Mouse (Mus musculus): ENCODE data around the gene Tmem163. TPM values are rescaled to one million over a fixed set of nuclear protein-coding genes. Genes with fewer than 3 reads are reported as not detected.

Gene Tmem163
- polyA plus RNA-seq, 1 experiment from 2014 or later, result 1.4 TPM

DNA sequence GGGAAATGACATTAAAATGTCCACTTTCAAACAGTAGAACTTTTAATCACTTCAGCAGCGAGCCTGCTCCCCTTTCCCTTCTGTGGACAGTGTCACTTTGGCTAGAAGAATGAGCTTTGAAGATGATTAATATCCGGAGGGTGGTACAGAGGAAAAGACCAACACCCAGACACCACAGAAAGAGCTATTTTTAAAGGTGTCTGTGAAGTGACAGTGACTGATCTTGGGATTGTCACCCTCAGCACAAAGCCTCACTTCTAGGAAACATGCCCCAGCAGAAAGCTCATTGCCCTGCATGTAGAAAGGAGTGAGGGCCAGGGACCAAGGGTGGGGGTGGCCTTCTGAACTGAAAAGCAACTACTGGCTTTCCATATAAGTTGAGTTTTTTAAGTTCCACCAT, 41.4 kb downstream of the Tmem163 start:
- Histone ChIP-seq H3K36me3 (no peaks in the 10 kb centered on the region), H3K4me2 (no peak overlapping the region), H3K27me3 (no peaks in the 10 kb centered on the region), H3K9ac (no peak overlapping the region), H3K4me1 (no peaks in the 10 kb centered on the region), H3K4me3 (no peak overlapping the region), H3K9me3 (no peaks in the 10 kb centered on the region), H3K27ac (no peak overlapping the region)
- ATAC-seq (ENCODE audit: insufficient number of reproducible peaks, low FRiP score, low TSS enrichment, low read depth), result no peak
- WGBS, result 52% methylated on average over 2 of the region's 2 CpGs

DNA sequence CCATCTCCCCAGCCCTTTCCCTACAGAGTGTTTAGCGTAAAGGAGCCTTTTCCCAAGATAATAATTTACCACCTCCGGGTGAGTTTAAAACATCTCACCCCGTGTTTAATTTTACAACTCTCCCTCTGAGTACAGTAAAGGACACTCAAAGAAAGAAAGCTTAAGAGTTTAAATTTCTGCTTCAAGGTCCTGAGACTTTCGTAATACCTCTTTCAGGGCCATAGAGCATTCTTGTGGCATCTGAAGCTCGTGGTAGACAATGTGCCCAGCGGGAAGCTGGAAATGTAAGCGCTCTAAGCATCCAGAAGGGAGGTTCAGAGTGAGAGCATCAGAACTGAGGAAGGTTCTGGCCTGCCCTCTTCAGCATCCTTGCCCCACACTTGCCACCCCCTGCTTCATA, 52.2 kb downstream of the Tmem163 start:
- no peak overlapping the region for H3K4me3 ChIP-seq
- H3K9ac ChIP-seq, result no peak overlapping the region
- H3K4me2 ChIP-seq, result no peak overlapping the region
- WGBS, result 58% methylated on average over 7 of the region's 7 CpGs
- H3K36me3 ChIP-seq, result no peaks in the 10 kb centered on the region
- no peaks in the 10 kb centered on the region for H3K9me3 ChIP-seq
- H3K27ac ChIP-seq, result no peak overlapping the region
- no peaks in the 10 kb centered on the region for H3K27me3 ChIP-seq
- no peaks in the 10 kb centered on the region for H3K4me1 ChIP-seq
- no peak for ATAC-seq (ENCODE audit: insufficient number of reproducible peaks, low FRiP score, low TSS enrichment, low read depth)

DNA sequence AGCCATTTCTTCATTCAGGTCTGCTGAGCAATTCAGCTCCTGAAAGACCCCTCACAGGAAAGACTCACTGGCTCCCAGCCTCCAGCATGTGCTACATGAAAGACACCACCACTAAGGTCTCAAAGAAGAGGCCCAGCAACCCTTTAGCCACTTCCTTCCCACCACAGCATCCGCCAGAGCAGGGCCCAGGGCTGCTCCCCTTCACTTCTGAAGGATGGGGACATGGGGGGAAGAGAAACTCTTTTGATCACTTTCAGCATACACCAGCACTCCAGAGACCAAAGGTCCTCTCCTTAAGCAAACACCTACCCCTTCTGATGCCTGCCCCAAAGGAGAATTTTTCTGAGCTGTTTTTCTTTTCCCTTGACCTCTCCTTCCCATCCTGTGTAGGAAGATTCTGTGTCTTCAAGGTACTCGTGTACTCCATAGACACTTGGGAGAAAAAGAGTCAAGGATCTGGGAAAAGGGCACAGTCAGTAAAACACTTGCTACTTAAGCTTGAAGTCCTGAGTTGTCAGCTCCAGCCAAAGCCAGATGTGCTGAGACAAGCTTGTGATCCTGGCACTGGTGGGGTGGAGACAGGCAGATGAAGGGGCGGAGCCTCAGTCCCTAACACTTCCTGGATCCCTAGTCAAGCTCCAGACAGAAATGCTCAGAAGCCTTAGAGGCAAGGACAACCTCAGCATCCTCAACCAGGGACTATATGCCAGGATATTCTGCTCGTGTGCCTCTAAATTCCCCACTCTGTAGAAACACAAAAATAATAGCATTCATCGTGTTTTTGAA, 53.6 kb downstream of the Tmem163 start:
- ATAC-seq (ENCODE audit: insufficient number of reproducible peaks, low FRiP score, low TSS enrichment, low read depth), result no peak
- 42% methylated on average over 5 of the region's 5 CpGs for WGBS
- no peak overlapping the region for H3K9ac ChIP-seq

DNA sequence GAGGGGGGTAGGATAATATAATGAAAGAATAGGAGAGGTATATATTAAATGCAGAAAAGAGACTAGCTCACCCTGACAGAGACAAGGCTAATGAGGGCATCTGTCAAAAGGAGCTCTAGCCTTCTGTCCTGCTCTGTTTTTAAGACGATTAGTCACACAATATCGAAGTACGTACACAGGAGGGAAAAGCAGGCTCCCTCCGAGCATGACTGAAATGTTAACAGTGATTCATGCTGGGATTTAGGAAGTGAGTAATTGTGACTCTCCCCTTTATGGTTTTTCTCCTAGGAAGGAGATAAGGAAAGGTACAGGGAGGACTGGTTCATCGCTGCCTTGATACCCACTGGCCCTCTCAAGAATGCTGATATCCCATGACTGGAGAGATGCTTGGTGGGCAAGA, 57.0 kb downstream of the Tmem163 start:
- no peaks in the 10 kb centered on the region for H3K36me3 ChIP-seq
- no peak overlapping the region for H3K4me2 ChIP-seq
- no peak for ATAC-seq (ENCODE audit: insufficient number of reproducible peaks, low FRiP score, low TSS enrichment, low read depth)
- no peaks in the 10 kb centered on the region for H3K9me3 ChIP-seq
- H3K27ac ChIP-seq, result no peak overlapping the region
- no peaks in the 10 kb centered on the region for H3K27me3 ChIP-seq
- no peaks in the 10 kb centered on the region for H3K4me1 ChIP-seq
- no peak overlapping the region for H3K4me3 ChIP-seq
- 62% methylated on average over 5 of the region's 5 CpGs for WGBS
- H3K9ac ChIP-seq, result no peak overlapping the region

More for the DNA sequence above, 53.6 kb downstream of the Tmem163 start:
- no peaks in the 10 kb centered on the region for H3K4me1 ChIP-seq
- no peaks in the 10 kb centered on the region for H3K9me3 ChIP-seq
- no peak overlapping the region for H3K27ac ChIP-seq
- no peaks in the 10 kb centered on the region for H3K36me3 ChIP-seq
- H3K4me3 ChIP-seq, result no peak overlapping the region
- H3K4me2 ChIP-seq, result no peak overlapping the region
- no peaks in the 10 kb centered on the region for H3K27me3 ChIP-seq

DNA sequence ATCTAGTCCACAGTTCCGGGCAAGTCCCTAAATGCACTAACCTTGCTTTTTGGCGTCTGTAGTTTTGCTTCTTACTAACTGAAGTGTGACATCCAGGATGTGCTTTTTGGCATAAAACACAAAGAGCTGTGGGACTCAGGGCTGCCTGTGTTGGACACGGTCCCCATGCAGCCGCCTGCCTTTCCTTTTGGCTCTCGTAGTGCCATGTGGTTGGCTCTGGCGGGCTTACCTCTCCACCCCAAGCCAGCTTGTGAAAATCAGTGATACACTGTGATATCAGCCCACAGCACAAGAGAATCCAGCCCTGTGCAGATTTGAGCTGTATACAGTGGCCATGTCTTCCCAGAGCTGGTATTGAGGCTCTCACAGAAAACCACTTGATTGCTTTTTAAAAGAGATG, 60.3 kb downstream of the Tmem163 start:
- ATAC-seq (ENCODE audit: insufficient number of reproducible peaks, low FRiP score, low TSS enrichment, low read depth), result no peak
- Histone ChIP-seq H3K36me3 (no peaks in the 10 kb centered on the region), H3K27ac (no peak overlapping the region), H3K27me3 (no peaks in the 10 kb centered on the region), H3K9ac (no peak overlapping the region), H3K4me3 (no peak overlapping the region), H3K9me3 (no peaks in the 10 kb centered on the region), H3K4me1 (no peaks in the 10 kb centered on the region), H3K4me2 (no peak overlapping the region)
- WGBS, result 64% methylated on average over 6 of the region's 6 CpGs

DNA sequence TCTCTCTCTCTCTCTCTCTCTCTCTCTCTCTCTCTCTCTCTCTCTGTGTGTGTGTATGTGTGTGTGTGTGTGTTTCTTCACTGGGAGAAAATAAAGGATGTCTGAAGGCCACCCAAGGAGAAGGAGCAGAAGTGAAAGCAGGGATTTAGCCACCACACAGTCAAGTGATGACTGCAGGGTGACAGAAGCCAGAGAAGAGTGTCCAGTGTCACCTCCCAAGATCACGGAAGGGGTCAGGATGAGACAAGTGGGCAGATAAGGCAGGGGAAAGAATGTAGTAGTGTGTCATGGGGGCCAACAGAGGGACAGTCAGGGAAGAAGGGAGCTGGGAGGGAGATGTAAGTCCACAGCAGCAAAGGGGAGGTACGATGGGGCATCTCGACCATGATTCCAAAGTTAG, 69.0 kb downstream of the Tmem163 start:
- Histone ChIP-seq H3K4me3 (no peak overlapping the region), H3K36me3 (no peaks in the 10 kb centered on the region), H3K9ac (no peak overlapping the region), H3K4me1 (no peaks in the 10 kb centered on the region), H3K27ac (no peak overlapping the region), H3K4me2 (no peak overlapping the region), H3K27me3 (no peaks in the 10 kb centered on the region), H3K9me3 (no peaks in the 10 kb centered on the region)
- WGBS, result 83% methylated on average over 3 of the region's 3 CpGs
- no peak for ATAC-seq (ENCODE audit: insufficient number of reproducible peaks, low FRiP score, low TSS enrichment, low read depth)

DNA sequence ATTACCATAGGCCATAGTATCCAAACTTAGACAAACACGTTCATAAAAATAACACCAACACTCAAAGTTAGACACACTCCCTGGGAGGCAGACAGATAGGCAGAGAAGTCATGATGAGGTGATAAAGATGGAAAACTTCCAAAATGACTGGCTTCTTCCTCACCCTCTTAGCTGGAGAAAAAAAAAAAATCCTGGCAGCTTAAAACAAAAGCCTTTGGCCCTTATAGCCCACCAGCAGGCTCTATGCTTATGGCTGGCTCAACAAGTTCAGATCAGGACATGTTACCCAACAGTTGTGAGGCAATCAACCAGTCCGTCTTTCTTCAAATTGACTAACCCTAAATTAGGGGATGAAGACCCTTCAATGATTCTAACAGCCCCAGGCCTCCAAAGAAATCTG, 69.5 kb downstream of the Tmem163 start:
- Histone ChIP-seq H3K4me2 (no peak overlapping the region), H3K9ac (no peak overlapping the region), H3K36me3 (no peaks in the 10 kb centered on the region), H3K4me3 (no peak overlapping the region), H3K27me3 (no peaks in the 10 kb centered on the region), H3K9me3 (no peaks in the 10 kb centered on the region), H3K27ac (no peak overlapping the region), H3K4me1 (no peaks in the 10 kb centered on the region)
- WGBS, result 70% methylated on average over 2 of the region's 2 CpGs
- no peak for ATAC-seq (ENCODE audit: insufficient number of reproducible peaks, low FRiP score, low TSS enrichment, low read depth)

DNA sequence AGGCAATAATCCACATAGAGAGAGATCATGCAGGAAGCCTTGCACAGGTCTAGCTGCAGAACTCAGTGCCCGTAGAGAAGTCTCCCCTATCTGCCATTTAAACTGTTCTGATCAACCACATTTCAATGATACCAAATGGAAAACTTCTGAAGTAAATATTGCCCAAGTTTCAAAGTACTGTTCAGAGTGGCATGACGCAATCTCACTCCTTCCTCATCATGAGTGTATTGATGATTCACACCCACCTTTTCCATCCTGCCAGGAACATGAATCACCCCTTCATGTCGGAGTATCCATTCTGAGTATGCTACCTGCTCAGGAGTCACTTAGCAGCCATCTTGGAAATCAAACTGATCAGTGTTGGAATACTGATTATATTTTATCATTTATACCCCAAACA, 71.0 kb downstream of the Tmem163 start:
- H3K9ac ChIP-seq, result no peak overlapping the region
- 90% methylated on average over 3 of the region's 3 CpGs for WGBS
- H3K4me3 ChIP-seq, result no peak overlapping the region

DNA sequence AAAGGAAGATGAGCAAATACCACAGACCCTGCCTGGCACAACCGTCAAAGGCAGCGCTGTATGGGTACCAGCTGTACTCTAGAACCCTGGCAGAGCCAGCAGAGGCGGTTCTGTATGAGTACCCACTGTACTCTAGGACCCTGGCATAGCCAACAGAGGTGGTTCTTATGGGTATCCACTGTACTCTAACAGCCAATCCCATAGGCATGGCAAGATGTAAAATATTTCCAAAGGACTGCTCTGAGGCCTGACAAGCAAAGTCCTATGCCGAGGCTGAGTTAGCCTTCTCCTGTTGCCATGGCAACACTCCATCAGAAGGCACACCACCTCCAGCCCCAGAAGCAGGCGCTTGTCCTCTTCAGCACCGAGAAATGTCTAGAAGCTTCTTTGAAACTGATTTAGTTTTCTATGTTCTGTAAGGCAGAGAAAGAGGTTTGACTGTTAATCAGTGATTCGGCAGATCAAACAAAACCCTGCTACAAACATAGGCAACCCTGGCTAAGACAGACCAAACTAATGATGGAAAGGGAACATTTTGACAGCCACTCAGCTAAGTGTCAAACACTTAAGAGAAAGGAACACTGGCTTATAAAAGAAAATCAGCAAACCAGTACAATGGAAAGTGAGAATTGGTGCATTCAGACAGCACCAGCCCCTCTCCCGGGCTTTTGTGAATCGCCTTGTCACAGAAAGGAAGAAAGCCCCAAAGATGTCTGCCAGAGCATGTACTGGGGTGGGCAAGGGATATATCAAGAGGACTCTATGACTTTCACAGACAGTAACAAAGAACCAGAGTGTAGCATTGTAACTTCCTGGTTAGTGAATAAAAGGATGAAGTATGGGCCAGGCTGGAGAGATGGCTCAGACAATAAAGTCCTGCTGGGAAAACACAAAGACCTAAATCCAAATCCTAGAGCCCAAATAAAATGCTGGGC, 75.4 kb downstream of the Tmem163 start:
- Histone ChIP-seq H3K27me3 (no peaks in the 10 kb centered on the region), H3K36me3 (no peaks in the 10 kb centered on the region), H3K4me1 (no peaks in the 10 kb centered on the region), H3K4me3 (no peak overlapping the region), H3K9ac (no peak overlapping the region), H3K4me2 (no peak overlapping the region), H3K27ac (no peak overlapping the region), H3K9me3 (no peaks in the 10 kb centered on the region)
- 72% methylated on average over 9 of the region's 9 CpGs for WGBS
- ATAC-seq (ENCODE audit: insufficient number of reproducible peaks, low FRiP score, low TSS enrichment, low read depth), result no peak

More for the DNA sequence above, 71.0 kb downstream of the Tmem163 start:
- Histone ChIP-seq H3K36me3 (no peaks in the 10 kb centered on the region), H3K4me1 (no peaks in the 10 kb centered on the region), H3K27me3 (no peaks in the 10 kb centered on the region), H3K9me3 (no peaks in the 10 kb centered on the region), H3K4me2 (no peak overlapping the region), H3K27ac (no peak overlapping the region)
- ATAC-seq (ENCODE audit: insufficient number of reproducible peaks, low FRiP score, low TSS enrichment, low read depth), result no peak

DNA sequence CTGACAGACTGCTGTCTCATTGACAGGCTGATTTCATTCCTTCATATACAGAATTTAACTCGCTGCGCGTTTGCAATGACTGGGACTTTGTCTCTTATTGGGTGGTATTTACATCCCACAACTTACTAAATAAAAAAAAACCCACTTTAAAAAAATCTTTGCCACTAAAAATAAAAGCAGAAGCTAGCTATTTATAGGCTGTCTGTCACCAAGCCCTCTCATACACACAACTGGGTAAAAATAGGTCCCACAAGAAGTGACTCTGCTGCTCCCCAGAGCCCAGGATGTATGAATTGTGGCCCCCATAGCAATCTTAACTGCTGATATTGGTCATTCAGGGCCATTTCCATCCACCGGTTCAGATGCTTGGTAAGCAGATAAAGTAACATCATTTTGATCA, 83.2 kb downstream of the Tmem163 start:
- Histone ChIP-seq H3K9me3 (no peaks in the 10 kb centered on the region), H3K4me2 (no peak overlapping the region), H3K27ac (no peak overlapping the region), H3K36me3 (no peaks in the 10 kb centered on the region), H3K4me3 (no peak overlapping the region), H3K4me1 (no peaks in the 10 kb centered on the region), H3K9ac (no peak overlapping the region), H3K27me3 (no peaks in the 10 kb centered on the region)
- ATAC-seq (ENCODE audit: insufficient number of reproducible peaks, low FRiP score, low TSS enrichment, low read depth), result no peak
- 80% methylated on average over 4 of the region's 4 CpGs for WGBS

DNA sequence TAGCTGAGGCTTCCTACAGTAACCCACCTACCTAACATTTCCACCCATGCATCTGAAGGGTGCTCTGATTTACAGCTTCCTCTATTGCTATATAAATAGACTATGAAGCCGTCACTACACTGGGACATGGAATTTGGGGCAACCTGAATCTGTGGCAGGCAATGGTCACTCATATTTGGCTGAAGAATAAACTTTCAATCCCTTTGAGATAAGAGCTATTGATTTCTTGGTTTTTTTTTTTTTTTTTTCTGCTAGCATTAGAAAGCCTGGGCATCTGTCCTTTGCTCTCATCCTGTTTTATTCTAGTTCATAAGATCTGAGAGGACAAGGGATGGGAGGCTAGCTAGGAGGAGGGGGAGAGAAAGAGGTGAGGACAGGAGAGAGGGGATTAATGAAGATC, 83.6 kb downstream of the Tmem163 start:
- Histone ChIP-seq H3K4me3 (no peak overlapping the region), H3K9ac (no peak overlapping the region), H3K9me3 (no peaks in the 10 kb centered on the region), H3K4me1 (no peaks in the 10 kb centered on the region), H3K27me3 (no peaks in the 10 kb centered on the region), H3K27ac (no peak overlapping the region), H3K36me3 (no peaks in the 10 kb centered on the region), H3K4me2 (no peak overlapping the region)
- no peak for ATAC-seq (ENCODE audit: insufficient number of reproducible peaks, low FRiP score, low TSS enrichment, low read depth)
- 30% methylated on average over 1 of the region's 1 CpGs for WGBS

DNA sequence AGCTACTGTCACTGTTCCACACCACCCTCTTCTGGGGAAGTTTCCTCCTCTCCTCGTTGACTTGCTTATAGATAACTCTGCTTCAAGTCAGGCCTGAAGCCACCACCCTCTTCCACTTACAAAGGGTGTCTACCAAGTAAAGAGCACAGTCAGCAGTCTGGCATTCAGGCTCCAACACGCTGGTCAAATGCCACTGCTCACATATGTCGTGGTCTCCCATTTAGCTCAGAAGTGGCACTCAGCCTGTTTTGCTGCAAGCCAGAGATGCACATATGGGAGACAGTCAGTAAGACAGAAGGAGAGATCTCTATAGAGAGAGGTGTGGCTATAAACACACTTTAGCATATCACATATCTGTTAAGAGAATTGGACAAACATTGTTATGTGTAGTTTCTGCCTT, 89.8 kb downstream of the Tmem163 start:
- Histone ChIP-seq H3K36me3 (no peaks in the 10 kb centered on the region), H3K9me3 (no peaks in the 10 kb centered on the region), H3K27ac (no peak overlapping the region), H3K27me3 (no peaks in the 10 kb centered on the region), H3K9ac (no peak overlapping the region), H3K4me3 (no peak overlapping the region), H3K4me1 (no peaks in the 10 kb centered on the region), H3K4me2 (no peak overlapping the region)
- 65% methylated on average over 3 of the region's 3 CpGs for WGBS
- ATAC-seq (ENCODE audit: insufficient number of reproducible peaks, low FRiP score, low TSS enrichment, low read depth), result no peak
